Mouse (Mus musculus): ENCODE measurements around the gene Aspm.

Gene Aspm

DNA sequence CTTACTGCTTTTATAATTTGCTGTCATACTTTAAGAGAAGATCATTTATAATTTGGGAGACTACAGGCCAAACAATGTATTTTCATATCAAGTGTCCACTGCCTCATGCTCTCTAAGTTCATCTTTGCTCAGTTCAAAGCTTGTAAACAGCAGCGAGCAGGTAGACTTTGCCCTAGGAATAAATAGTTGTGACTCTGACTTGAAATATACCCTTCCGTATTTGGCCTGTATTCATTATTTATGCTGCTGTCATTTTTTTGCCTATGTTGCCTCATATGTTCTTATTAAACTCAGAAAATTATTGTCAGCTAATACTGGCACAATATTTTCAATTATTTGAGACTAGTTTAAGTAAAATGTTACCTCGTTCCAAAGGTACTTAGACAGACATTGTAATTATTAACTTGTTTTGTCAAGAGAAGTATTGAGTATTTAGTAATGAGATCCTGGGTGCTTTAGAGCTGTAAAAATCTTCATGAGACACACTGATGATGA, 46.7 kb downstream of the Aspm start, which contains the start of gene F13b:
TSS of gene F13b (plus strand) at position 445 of the 495 bp plus-strand sequence.
- no peak for DNase-seq (ENCODE audit: low spot score in 2 of 2)

DNA sequence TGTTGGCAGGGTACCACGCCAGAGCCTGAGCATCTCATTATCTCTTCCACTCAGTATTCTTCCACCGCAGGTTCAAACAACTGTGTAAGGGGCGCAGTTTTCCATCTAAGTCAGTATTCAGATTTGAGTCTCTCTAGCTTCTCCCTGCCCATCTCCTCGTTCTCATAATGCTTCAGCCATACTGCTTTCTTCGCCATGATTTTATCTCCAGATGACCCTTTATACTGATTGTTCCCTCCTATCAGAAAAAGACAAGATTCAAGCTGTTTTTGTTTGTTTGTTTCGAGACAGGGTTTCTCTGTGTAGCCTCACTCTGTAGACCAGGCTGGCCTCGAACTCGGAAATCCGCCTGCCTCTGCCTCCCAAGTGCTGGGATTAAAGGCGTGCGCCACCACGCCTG, 60.0 kb downstream of the Aspm start:
- no peak for DNase-seq (ENCODE audit: low spot score in 2 of 2)

Data from spleen, postnatal 14 days (tissue).